Mouse (Mus musculus): ENCODE data around the gene Tcf20.

Tcf20 gene

GRCm38 (mm10) chr15:82987732-82988112, at the start of gene Tcf20:
Gene Tcf20, minus strand, starts transcription at chr15:82987872.
- peak; percentile 85 to 89 for DNase-seq (ENCODE audit: low spot score in 2 of 2)

GRCm38 (mm10) chr15:83036900-83037519, 49.3 kb upstream of the Tcf20 start:
- DNase-seq (ENCODE audit: low spot score in 2 of 2): peak in 1 of 2 experiments; percentile 48

GRCm38 (mm10) chr15:83036089-83036488, 48.4 kb upstream of the Tcf20 start:
- no peak for DNase-seq (ENCODE audit: low spot score in 2 of 2)

GRCm38 (mm10) chr15:83034275-83034977, 46.8 kb upstream of the Tcf20 start:
- DNase-seq (ENCODE audit: low spot score in 2 of 2): peak; percentile 53 to 62

- DNase-seq (ENCODE audit: low spot score in 2 of 2): no peak
These were observed 45.4 kb upstream of the Tcf20 start, which contains the start of gene Nfam1 for GRCm38 (mm10) chr15:83032981-83033541. Gene Nfam1, minus strand, starts transcription at chr15:83033306.

GRCm38 (mm10) chr15:83030884-83031283, 43.2 kb upstream of the Tcf20 start:
- no peak for DNase-seq (ENCODE audit: low spot score in 2 of 2)

GRCm38 (mm10) chr15:83029725-83030718, 42.4 kb upstream of the Tcf20 start:
- DNase-seq (ENCODE audit: low spot score in 2 of 2): no peak

- DNase-seq (ENCODE audit: low spot score in 2 of 2): no peak
These were observed 38.5 kb upstream of the Tcf20 start for GRCm38 (mm10) chr15:83026129-83026528.

- DNase-seq (ENCODE audit: low spot score in 2 of 2): no peak
These were observed 37.5 kb upstream of the Tcf20 start for GRCm38 (mm10) chr15:83025041-83025760.

- DNase-seq (ENCODE audit: low spot score in 2 of 2): no peak
These were observed 35.3 kb upstream of the Tcf20 start for GRCm38 (mm10) chr15:83022947-83023346.

- DNase-seq (ENCODE audit: low spot score in 2 of 2): peak; percentile 78 to 82
These were observed 23.5 kb upstream of the Tcf20 start for GRCm38 (mm10) chr15:83010990-83011664.

GRCm38 (mm10) chr15:83010423-83010822, 22.8 kb upstream of the Tcf20 start:
- DNase-seq (ENCODE audit: low spot score in 2 of 2): no peak

GRCm38 (mm10) chr15:83009532-83009931, 21.9 kb upstream of the Tcf20 start:
- no peak for DNase-seq (ENCODE audit: low spot score in 2 of 2)

- DNase-seq (ENCODE audit: low spot score in 2 of 2): no peak
These were observed 21.2 kb upstream of the Tcf20 start for GRCm38 (mm10) chr15:83008761-83009423.

GRCm38 (mm10) chr15:83007346-83007920, 19.8 kb upstream of the Tcf20 start:
- DNase-seq (ENCODE audit: low spot score in 2 of 2): no peak

- DNase-seq (ENCODE audit: low spot score in 2 of 2): peak; percentile 89
These were observed 15.2 kb upstream of the Tcf20 start for GRCm38 (mm10) chr15:83002665-83003548.

- no peak for DNase-seq (ENCODE audit: low spot score in 2 of 2)
These were observed 11.1 kb upstream of the Tcf20 start for GRCm38 (mm10) chr15:82998811-82999221.

GRCm38 (mm10) chr15:82996431-82996830, 8.8 kb upstream of the Tcf20 start:
- no peak for DNase-seq (ENCODE audit: low spot score in 2 of 2)

- no peak for DNase-seq (ENCODE audit: low spot score in 2 of 2)
These were observed 7.6 kb upstream of the Tcf20 start for GRCm38 (mm10) chr15:82995239-82995638.

Data from frontal cortex, postnatal 14 days (tissue).